Mouse (Mus musculus) ES-CJ7 (cell line): ENCODE data around the gene Syt6.
A peak's percentile ranks its signal among the peaks of the same experiment; 100 is the strongest.

Source experiments
- DNase-seq: peaks from one replicate; pipeline ENCODE4 v3.0.0; 2011; ENCODE audit warnings: low read depth, low spot score

The Syt6 gene

GRCm38 (mm10) chr3:103575156-103575892 lies at the start of gene Syt6:
TSS of gene Syt6 (plus strand) at chr3:103575231.
- DNase-seq = peak; percentile 15

- peak; percentile 27 for DNase-seq
Observed at GRCm38 (mm10) chr3:103526201-103526704, 48.8 kb upstream of the Syt6 start.

GRCm38 (mm10) chr3:103526864-103527263 lies 48.2 kb upstream of the Syt6 start:
- peak; percentile 17 for DNase-seq

GRCm38 (mm10) chr3:103534036-103534435 lies 41.0 kb upstream of the Syt6 start:
- DNase-seq = no peak

DNA sequence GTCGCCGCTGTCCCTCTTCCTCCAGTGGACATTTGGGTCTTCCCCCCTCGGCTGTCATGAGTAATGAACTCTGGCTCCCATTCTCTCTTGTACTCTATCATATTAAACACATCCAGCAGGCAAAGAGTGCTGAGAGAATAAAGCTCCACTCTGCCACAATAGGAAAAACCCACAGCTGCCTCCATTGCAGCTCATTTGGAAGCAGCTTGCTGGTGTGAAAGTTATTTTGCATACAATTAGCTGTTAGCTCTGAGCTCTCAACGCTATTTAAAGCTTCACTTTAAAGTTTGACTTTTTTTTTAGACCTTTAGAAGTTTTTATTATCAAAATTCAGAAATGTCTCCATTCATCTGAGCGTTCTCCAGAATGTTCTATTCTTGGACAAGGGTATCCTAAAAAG lies 39.8 kb upstream of the Syt6 start:
- no peak for DNase-seq

GRCm38 (mm10) chr3:103539148-103539547 lies 35.9 kb upstream of the Syt6 start:
- DNase-seq = no peak

DNA sequence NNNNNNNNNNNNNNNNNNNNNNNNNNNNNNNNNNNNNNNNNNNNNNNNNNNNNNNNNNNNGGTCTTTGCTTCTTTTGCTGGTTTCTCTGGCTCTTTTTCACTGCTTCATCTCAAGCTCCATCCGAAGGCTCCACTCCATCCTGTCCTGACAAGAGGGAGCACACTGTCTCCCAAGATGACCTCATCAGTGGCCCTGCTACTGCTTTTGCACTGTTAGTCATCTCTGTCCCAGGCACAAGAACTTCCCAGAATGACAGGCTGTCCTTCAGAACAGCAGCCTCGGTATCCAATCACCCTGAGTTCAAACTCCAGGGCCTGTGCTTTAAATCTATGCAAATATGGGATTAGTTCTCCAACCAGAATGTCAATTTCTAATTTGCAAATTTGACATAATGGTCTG lies 28.9 kb upstream of the Syt6 start:
- DNase-seq = no peak

- no peak for DNase-seq
Observed at GRCm38 (mm10) chr3:103546626-103547025, 28.4 kb upstream of the Syt6 start.

GRCm38 (mm10) chr3:103550236-103550635 lies 24.8 kb upstream of the Syt6 start:
- DNase-seq = no peak

- DNase-seq = no peak
Observed at GRCm38 (mm10) chr3:103567226-103567625, 7.8 kb upstream of the Syt6 start.

DNA sequence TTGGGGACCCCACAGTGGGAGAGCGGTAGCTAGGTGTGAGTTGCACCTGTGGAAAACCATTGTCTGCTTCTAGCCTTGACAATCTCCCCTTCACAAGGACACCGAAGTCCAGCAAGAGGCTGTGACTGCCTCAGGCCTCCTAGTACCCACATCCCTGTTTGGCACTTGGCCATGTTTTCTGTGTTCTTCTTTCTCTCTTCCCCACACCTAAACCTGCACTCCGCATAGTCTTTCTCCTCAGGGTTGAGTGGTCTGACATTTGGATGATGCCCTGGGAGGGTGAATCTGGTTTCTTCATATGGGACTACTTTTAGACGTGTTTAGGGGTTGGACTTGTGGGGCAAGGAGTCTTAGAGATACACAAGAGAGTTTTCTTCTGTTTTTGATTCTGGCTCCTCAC lies 2.5 kb upstream of the Syt6 start:
- DNase-seq = no peak

- peak; percentile 22 for DNase-seq
Observed at GRCm38 (mm10) chr3:103573106-103573790, 1.8 kb upstream of the Syt6 start.

DNA sequence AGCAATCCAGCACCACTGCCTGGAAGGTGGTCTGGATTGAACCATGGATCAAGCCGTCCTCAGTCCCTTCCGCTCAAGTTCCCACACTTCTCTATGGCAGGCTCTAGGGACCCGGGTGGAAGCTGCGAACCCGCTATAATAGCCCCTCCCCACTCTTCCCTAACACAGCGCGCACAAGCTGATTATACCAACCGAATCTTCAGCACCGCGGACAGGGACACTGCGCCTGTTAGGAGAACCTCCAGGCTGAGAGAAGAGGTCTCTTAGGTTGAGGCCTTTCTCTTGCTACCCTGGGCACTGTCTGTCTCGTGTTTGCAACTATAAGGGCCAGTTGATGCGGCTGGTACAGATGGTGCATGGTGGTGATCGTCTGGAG lies 1.3 kb upstream of the Syt6 start:
- peak; percentile 89 for DNase-seq

DNA sequence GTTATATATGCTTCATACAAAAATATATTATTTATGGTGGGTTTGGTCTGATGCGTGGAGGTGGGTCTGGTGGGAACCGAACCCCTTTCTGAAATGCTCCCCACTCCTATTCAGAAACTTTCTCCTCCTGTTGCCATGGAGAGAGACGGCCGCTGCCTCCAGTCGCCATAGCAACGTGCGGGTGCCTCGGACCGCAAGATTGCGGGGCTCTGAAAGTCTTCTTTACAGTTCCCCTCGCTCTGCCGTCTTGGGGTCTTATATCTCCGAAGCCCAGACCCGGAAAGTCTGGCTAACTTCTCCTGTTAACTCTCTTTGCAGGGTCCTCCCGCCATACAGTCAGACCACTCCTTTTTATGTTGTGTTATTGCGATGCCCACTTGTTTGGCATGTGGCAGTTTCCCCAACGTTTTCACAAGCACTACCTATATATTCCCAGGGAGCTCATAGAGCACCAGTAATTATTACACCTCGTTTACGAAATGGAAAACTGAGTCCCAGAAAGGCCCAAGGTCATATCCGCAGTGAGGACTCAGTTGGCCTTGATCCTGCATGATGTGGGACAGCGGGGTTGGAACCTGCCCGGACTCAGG lies 370 bp upstream of the Syt6 start:
- no peak for DNase-seq

- no peak for DNase-seq
Observed at GRCm38 (mm10) chr3:103575893-103576641, 1.0 kb downstream of the Syt6 start.

DNA sequence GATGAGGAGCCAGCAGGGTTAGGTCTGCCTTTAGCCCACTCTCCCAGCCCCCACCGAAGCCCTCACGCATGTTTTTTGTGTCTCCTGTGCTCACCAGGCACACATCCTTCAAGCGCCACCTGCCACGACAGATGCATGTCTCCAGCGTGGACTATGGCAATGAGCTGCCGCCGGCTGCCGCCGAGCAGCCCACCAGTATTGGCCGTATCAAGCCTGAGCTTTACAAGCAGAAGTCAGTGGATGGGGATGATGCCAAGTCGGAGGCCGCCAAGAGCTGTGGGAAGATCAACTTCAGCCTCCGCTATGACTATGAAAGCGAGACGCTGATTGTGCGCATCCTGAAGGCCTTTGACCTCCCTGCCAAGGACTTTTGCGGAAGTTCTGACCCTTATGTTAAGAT lies 12.1 kb downstream of the Syt6 start:
- no peak for DNase-seq

GRCm38 (mm10) chr3:103587672-103588071 lies 12.6 kb downstream of the Syt6 start:
- DNase-seq = no peak

GRCm38 (mm10) chr3:103589636-103590035 lies 14.6 kb downstream of the Syt6 start:
- DNase-seq = no peak

DNA sequence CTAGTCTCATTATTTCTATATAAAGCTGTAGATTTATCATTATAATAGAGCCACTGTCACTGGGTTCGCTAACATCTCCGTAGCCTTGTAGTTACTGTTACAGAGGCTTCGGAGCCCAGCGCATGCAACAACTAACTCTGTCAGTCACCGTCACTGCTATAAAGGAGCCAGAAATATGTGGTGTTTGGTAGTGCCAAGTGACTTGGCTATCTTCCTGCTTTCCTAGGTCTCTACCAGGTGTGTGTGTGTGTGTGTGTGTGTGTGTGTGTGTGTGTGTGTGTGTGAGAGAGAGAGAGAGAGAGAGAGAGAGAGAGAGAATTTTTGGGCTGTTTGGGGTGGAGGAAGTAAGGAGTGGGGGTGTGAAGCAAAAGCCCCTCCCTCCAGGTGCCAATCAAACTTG lies 17.6 kb downstream of the Syt6 start:
- DNase-seq = no peak

DNA sequence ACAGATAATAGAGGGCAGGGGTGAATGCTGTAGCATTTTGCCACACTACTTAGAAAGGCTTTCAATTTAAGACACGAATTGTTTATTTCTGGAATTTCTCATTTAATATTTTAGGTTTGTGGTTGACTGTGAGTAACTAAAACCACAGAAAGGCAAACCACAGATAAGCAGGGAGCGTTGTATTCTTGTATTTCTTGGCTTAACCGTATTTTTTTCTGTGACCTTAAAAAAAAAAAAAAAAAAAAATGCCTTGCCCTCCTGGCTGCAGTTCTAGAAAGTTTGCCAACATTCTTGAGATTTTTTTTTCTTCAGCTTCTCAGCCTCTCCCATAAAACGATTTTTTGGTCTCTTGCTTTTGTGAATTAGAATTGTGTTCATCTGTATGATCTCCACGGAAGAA lies 18.6 kb downstream of the Syt6 start:
- no peak for DNase-seq

DNA sequence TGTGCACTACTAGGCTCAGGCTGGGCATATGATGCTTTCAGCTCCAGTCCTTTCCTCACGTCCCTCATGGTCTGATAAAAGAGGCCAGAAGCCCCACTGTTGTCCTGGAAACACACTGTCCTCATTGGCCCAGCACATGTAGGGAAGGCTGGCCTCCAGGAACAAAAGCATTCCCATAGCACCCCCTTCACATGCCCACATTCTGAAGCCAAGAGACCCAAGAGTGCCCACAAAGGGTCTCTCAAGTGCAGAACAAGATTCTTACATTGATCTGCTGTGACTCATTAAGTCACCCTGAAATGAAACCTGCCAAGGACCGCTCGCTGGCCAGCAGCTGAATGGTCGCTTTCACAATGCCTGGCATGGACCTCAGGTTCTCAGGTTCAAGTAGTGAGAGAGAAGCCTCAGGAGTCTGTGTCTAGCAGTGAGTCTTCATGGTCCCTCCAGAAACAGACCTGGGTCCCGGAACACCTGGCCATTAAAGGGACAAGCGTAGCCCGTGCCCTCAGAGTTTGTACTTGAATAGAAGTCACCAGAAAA lies 20.3 kb downstream of the Syt6 start:
- no peak for DNase-seq

GRCm38 (mm10) chr3:103597586-103597985 lies 22.6 kb downstream of the Syt6 start:
- DNase-seq = no peak
